Comparison of ENCODE assay signal across 10 mouse cellular contexts in the genomic region with DNA sequence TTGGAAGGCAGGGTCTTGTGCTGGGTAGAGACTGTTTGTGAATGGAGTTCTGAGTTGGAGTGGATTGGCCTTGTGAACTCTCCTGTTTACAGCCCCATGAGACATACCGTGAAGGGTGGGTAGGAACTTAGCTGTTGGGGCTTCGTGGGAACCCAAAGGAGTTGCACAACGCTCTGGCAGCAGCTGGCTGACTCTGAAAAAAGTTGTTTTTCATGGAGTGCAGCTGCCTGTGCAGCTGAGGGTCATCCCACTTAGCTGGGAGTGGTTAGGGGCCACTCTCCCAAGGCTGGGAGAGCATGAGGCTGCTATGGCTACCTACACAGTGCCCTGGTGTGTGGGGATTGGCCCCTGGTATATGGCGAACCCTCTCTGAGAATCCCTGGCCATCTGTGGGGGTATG. TPM values are rescaled to one million over a fixed set of nuclear protein-coding genes. Genes with fewer than 3 reads are reported as not detected.
DNase-seq lines count a peak whose midpoint lies in the region; ATAC-seq and TF ChIP-seq lines count a peak whose summit lies in the region.
"Had no signal": no experiment of that assay in that cellular context is flagged by ENCODE, and none has a peak within 500 bp of the region (broad histone marks: within the 10 kb centered on the region; RNA-seq: fewer than 3 reads in every experiment).

No protein-coding gene starts in this region.

- H3K4me2 ChIP-seq in limb, embryonic 14.5 days (replicated peaks; ENCODE audit: low read depth, low read length, severe bottlenecking) = no peak overlapping the region
- no peak overlapping the region for H3K4me2 ChIP-seq in stomach, embryonic 16.5 days (ENCODE audit: low read depth, low read length)
- H3K4me2 ChIP-seq in forebrain, embryonic 12.5 days = no peak overlapping the region
- H3K4me2 ChIP-seq: embryonic facial prominence, embryonic 13.5 days; midbrain, embryonic 11.5 days had no signal

- no peak overlapping the region for H3K9ac ChIP-seq in limb, embryonic 14.5 days (ENCODE audit: low read depth, low read length, severe bottlenecking)
- no peak overlapping the region for H3K9ac ChIP-seq in stomach, embryonic 16.5 days (ENCODE audit: low read length)
- no peak overlapping the region for H3K9ac ChIP-seq in forebrain, embryonic 12.5 days
- H3K9ac ChIP-seq: embryonic facial prominence, embryonic 13.5 days had no signal

- no peaks in the 10 kb centered on the region for H3K4me1 ChIP-seq in limb, embryonic 14.5 days (ENCODE audit: control insufficient read depth, insufficient read depth, low read length)
- peaks cover 29% of the 10 kb centered on the region for H3K4me1 ChIP-seq in stomach, embryonic 16.5 days (ENCODE audit: control insufficient read depth, insufficient read depth, low read length)
- no peaks in the 10 kb centered on the region for H3K4me1 ChIP-seq in forebrain, embryonic 12.5 days
- H3K4me1 ChIP-seq: embryonic facial prominence, embryonic 13.5 days had no signal

- H3K9me3 ChIP-seq in limb, embryonic 14.5 days (ENCODE audit: control insufficient read depth, low read length) = no peaks in the 10 kb centered on the region
- no peaks in the 10 kb centered on the region for H3K9me3 ChIP-seq in stomach, embryonic 16.5 days (replicated peaks; ENCODE audit: control insufficient read depth, low read length)
- H3K9me3 ChIP-seq in forebrain, embryonic 12.5 days = no peaks in the 10 kb centered on the region
- H3K9me3 ChIP-seq: embryonic facial prominence, embryonic 13.5 days had no signal

- 74% methylated on average over 4 of the region's 4 CpGs for WGBS in limb, embryonic 14.5 days
- WGBS in stomach, embryonic 16.5 days = 45% methylated on average over 4 of the region's 4 CpGs
- 84% methylated on average over 4 of the region's 4 CpGs for WGBS in forebrain, embryonic 12.5 days

- no peak overlapping the region for H3K27ac ChIP-seq in limb, embryonic 14.5 days (replicated peaks; ENCODE audit: low read depth, low read length)
- H3K27ac ChIP-seq in stomach, embryonic 16.5 days (ENCODE audit: low read length) = peak overlapping the region; percentile 45
- no peak overlapping the region for H3K27ac ChIP-seq in forebrain, embryonic 12.5 days
- H3K27ac ChIP-seq: embryonic facial prominence, embryonic 13.5 days had no signal

- no peaks in the 10 kb centered on the region for H3K36me3 ChIP-seq in limb, embryonic 14.5 days (ENCODE audit: control insufficient read depth, insufficient read depth, low read length)
- no peaks in the 10 kb centered on the region for H3K36me3 ChIP-seq in stomach, embryonic 16.5 days (ENCODE audit: control insufficient read depth, insufficient read depth, low read length)
- H3K36me3 ChIP-seq in forebrain, embryonic 12.5 days (replicated peaks) = no peaks in the 10 kb centered on the region
- H3K36me3 ChIP-seq: embryonic facial prominence, embryonic 13.5 days had no signal

- no peaks in the 10 kb centered on the region for H3K27me3 ChIP-seq in limb, embryonic 14.5 days (ENCODE audit: control insufficient read depth, insufficient read depth, low read length)
- no peaks in the 10 kb centered on the region for H3K27me3 ChIP-seq in stomach, embryonic 16.5 days (ENCODE audit: control insufficient read depth, insufficient read depth, low read length)
- 0 out of 2 replicates have a peak, but pooled peaks cover 4% of the 10 kb centered on the region for H3K27me3 ChIP-seq in forebrain, embryonic 12.5 days
- H3K27me3 ChIP-seq: embryonic facial prominence, embryonic 13.5 days had no signal

- H3K4me3 ChIP-seq in limb, embryonic 14.5 days (replicated peaks; ENCODE audit: low read length) = no peak overlapping the region
- H3K4me3 ChIP-seq in stomach, embryonic 16.5 days (replicated peaks; ENCODE audit: low read length) = no peak overlapping the region
- H3K4me3 ChIP-seq in forebrain, embryonic 12.5 days (replicated peaks) = no peak overlapping the region
- H3K4me3 ChIP-seq: embryonic facial prominence, embryonic 13.5 days had no signal

- ATAC-seq in limb, embryonic 14.5 days (ENCODE audit: low FRiP score, low read depth) = peak; percentile 44; the same call in 1 of the 2 replicates
- peak; percentile 74 for ATAC-seq in stomach, embryonic 16.5 days (ENCODE audit: insufficient read depth, low FRiP score)
- no peak for ATAC-seq in frontal cortex, adult (ENCODE audit: low TSS enrichment)
- no peak for ATAC-seq in forebrain, embryonic 12.5 days (ENCODE audit: low FRiP score)

- TF ChIP-seq POLR2A in limb, embryonic 14.5 days (IDR thresholded peaks at IDR 0.05; ENCODE audit: borderline replicate concordance, extremely low read depth, insufficient read depth, insufficient read length) = no peak

- peak; percentile 45 to 49 for DNase-seq in adrenal gland, postnatal 36 days
- DNase-seq in adrenal gland, adult 8-10 months = no peak
- DNase-seq in ovary, postnatal 36 days (ENCODE audit: low spot score) = peak; percentile 52
- no peak for DNase-seq in ovary, postnatal 10 days (ENCODE audit: low spot score)
- no peak for DNase-seq in limb, embryonic 14.5 days (ENCODE audit: low spot score)

RNA-seq across cellular contexts. Expression of a gene that starts 32.0 kb away (rescaled TPM):
- 10 to 100 TPM; 35.0 to 71.4 TPM for total RNA-seq in adrenal gland, postnatal 36 days (2021)
- 100 to 1,000 TPM in 1 of 4 experiments, 10 to 100 TPM in 3; 21.3 to 114 (median 48.7) TPM for total RNA-seq in adrenal gland, adult 8-10 months (2022)
- polyA plus RNA-seq in limb, embryonic 14.5 days (2012; rRNA removed) = 48.8 and 73.1 TPM in 2 replicates
- 49.2 and 59.2 TPM in 2 replicates for polyA plus RNA-seq in limb, embryonic 14.5 days (2014; fragmentation: Nextera tagmentation; extraction: Ambion mirVana)
- 67.7 and 77.5 TPM in 2 replicates for polyA plus RNA-seq in stomach, embryonic 16.5 days (2015; fragmentation: Nextera tagmentation; extraction: Ambion mirVana)
- 5.9 and 8.2 TPM in 2 replicates for polyA plus RNA-seq in forebrain, embryonic 12.5 days (2016; fragmentation: Nextera tagmentation; extraction: Ambion mirVana)

Comparison
In these comparisons a context has a peak if more than half of its experiments do, and no peak if none do; other contexts are left out.
1. DNase-seq: peak in adrenal gland, postnatal 36 days (2 of 2) and ovary, postnatal 36 days (single experiment); none in adrenal gland, adult 8-10 months (single experiment), ovary, postnatal 10 days (single experiment) and limb, embryonic 14.5 days (single experiment).
2. ATAC-seq: peak in limb, embryonic 14.5 days (single experiment) and stomach, embryonic 16.5 days (single experiment); none in frontal cortex, adult (single experiment) and forebrain, embryonic 12.5 days (single experiment).